Mouse (Mus musculus): ENCODE measurements around the gene Actb. TPM values are rescaled to one million over a fixed set of nuclear protein-coding genes. Genes with fewer than 3 reads are reported as not detected.

The Actb gene
- total RNA-seq, 1 experiment from 2014 or later = 8,865 TPM

DNA sequence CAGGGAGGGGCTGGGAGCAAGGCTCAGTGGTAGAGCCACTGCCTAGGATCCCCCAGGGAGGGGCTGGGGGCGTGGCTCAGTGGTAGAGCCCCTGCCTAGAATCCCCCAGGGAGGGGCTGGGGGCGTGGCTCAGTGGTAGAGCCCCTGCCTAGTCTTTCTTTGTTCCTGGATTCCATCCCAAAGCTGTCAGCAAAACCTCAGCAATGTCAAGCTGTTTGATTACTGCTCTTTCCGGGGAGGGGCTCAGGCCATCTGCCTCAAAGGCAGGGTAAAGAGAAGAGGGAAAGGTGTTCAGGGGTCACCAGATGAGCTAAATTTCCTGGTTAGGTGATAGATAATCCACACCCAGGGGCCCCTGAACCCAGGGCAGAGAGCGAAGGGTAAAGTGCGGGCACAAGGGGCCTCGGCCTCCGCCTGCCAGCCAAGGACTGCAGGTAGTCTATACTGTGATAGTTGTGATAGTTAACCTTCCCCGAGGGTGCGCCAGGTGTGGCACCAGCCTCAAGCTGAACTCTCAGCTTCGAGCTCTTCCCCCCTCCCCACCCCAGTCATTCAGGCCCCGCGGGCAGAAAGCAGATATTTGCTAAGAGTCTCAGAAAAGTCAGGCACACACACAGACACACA lies 17.9 kb upstream of the Actb start:
- ATAC-seq (ENCODE audit: extremely low read depth, insufficient number of reproducible peaks, low FRiP score, poor library complexity, severe bottlenecking) = no peak

DNA sequence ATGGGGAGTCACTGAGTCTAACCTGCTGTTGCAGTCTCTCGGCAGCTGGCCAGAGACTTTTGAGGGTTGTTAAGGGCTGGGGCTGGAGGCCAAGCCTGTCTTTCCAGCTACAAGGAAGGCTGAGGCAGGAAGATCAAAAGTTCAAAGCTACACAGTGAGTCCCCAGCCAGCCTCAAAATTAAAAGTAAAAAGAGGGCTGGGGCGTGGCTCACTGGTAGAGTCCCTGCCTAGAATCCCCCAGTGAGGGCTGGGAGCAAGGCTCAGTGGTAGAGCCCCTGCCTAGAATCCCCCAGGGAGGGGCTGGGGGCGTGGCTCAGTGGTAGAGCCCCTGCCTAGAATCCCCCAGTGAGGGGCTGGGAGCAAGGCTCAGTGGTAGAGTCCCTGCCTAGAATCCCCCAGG lies 17.2 kb upstream of the Actb start:
- ATAC-seq (ENCODE audit: extremely low read depth, insufficient number of reproducible peaks, low FRiP score, poor library complexity, severe bottlenecking) = no peak

GRCm38 (mm10) chr5:142922251-142922650 lies 15.7 kb upstream of the Actb start:
- ATAC-seq (ENCODE audit: extremely low read depth, insufficient number of reproducible peaks, low FRiP score, poor library complexity, severe bottlenecking) = no peak

GRCm38 (mm10) chr5:142921074-142921459 lies 14.5 kb upstream of the Actb start:
- peak; percentile 5; the same call in 1 of the 2 replicates for ATAC-seq (ENCODE audit: extremely low read depth, insufficient number of reproducible peaks, low FRiP score, poor library complexity, severe bottlenecking)

DNA sequence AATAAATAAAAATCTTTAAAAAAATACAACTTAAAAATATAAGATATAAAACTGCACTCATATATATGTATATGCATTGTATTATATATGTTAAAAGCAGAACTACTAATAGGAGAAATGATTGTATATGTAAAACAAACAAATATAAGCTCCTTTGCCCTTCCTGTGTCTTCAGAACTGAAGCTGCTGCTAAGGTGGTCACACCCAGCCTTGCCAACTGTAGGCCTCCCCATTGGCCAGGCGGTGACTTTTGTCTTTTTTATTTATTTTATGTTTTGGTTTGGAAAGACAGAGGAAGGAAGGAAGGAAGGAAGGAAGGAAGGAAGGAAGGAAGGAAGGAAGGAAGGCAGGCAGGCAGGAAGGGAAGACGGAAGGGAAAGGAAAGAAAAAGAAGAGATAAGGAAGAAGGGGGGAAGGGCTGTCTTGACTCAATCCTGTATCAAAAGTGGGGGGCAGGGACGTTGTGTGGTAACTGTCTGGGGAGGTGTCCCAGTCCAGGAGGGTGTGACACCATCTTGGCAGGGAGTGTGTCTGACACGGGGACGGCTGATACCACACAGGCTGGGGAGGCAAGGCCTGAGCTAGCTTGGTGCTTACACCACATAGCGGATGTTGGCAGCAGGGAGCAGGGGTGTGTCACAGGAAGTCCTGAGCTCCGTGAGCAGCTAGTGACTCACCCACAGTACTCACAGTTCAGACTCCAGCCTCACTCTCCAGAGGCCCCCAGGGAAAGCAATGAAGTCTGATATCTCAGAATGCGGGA lies 13.9 kb upstream of the Actb start:
- ATAC-seq (ENCODE audit: extremely low read depth, insufficient number of reproducible peaks, low FRiP score, poor library complexity, severe bottlenecking) = peak; percentile 98

- ATAC-seq (ENCODE audit: extremely low read depth, insufficient number of reproducible peaks, low FRiP score, poor library complexity, severe bottlenecking) = no peak
These were observed 10.8 kb upstream of the Actb start for GRCm38 (mm10) chr5:142917402-142917801.

DNA sequence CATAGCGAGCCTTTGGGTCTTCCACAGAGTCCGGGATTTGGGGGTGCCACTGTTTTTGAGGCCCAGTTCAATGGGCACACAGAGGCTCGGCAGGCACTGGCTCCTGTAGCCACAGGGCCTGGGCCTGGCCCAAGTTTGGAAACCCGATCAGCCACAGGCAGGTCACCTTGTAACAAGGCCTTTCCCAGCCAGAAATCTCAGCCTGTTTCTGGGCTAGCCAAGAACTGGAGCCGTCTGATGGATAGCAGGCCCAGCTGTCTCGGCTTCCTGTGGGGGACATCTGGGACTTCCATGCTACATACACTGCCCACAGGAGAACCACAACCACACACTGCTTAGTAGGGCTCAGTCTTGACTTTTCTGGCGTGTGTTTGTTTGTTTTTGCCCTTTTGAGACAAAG lies 10.0 kb upstream of the Actb start:
- ATAC-seq (ENCODE audit: extremely low read depth, insufficient number of reproducible peaks, low FRiP score, poor library complexity, severe bottlenecking) = no peak

- no peak for ATAC-seq (ENCODE audit: extremely low read depth, insufficient number of reproducible peaks, low FRiP score, poor library complexity, severe bottlenecking)
These were observed 8.7 kb upstream of the Actb start for GRCm38 (mm10) chr5:142915231-142915630.

GRCm38 (mm10) chr5:142912739-142913138 lies 6.2 kb upstream of the Actb start:
- ATAC-seq (ENCODE audit: extremely low read depth, insufficient number of reproducible peaks, low FRiP score, poor library complexity, severe bottlenecking) = peak; percentile 31; the same call in 1 of the 2 replicates

DNA sequence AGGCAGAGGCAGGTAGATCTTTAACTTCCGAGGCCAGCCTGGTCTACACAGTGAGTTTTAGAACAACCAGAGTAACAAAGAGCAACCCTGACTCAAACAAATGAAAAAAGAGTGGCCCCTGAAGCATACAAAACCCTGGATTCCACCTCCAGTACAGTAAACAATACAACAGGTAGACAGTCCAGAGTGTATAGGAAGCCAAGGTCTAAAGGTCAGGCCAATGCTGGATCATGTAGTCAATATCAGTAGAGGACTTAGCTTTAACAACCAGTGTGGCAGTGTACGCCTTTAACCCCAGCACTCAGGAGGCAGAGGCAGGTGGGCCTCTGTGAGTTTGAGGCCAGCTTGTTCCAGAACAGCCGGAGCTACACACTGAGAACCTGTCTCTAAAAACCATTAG lies 5.8 kb upstream of the Actb start:
- ATAC-seq (ENCODE audit: extremely low read depth, insufficient number of reproducible peaks, low FRiP score, poor library complexity, severe bottlenecking) = no peak

- no peak for ATAC-seq (ENCODE audit: extremely low read depth, insufficient number of reproducible peaks, low FRiP score, poor library complexity, severe bottlenecking)
These were observed 5.1 kb upstream of the Actb start for GRCm38 (mm10) chr5:142911629-142912028.

DNA sequence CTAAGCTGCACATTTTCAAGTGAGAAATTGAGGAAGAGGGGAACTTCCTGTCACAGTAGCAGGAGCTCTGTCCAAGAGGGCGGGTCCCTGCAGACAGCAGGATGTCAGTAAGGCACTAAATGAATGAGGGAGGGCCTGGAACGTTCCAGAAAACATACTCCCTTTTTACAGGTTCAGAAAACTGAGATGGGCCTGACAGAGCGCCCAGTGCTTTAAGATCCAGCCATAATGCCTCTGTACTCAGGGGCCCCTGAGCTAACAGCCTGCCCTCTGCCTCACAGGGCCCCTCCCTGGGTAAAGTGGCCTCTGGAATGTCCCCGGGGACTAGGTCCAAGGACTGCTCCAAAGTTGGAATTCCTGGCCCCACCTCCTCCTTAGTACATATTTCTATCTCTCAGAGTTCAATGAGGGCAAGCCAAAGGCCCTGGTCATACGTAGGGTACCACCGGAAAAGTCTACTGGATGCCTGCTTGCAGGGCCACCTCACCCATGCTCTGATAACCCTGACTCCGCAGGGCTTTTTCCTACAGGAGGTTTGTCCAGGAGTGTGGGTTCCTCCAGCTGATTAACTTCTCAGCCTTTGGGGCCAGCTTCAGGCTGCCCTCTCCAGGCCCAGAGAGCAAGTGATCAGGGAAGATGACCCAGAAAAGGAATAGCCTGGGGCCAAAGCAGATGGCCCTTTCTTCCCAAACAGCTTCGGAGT lies 3.2 kb upstream of the Actb start:
- ATAC-seq (ENCODE audit: extremely low read depth, insufficient number of reproducible peaks, low FRiP score, poor library complexity, severe bottlenecking) = no peak

GRCm38 (mm10) chr5:142908941-142909575 lies 2.5 kb upstream of the Actb start:
- ATAC-seq (ENCODE audit: extremely low read depth, insufficient number of reproducible peaks, low FRiP score, poor library complexity, severe bottlenecking) = peak; percentile 28

- no peak for ATAC-seq (ENCODE audit: extremely low read depth, insufficient number of reproducible peaks, low FRiP score, poor library complexity, severe bottlenecking)
These were observed 1.4 kb upstream of the Actb start for GRCm38 (mm10) chr5:142907803-142908559.

- no peak for ATAC-seq (ENCODE audit: extremely low read depth, insufficient number of reproducible peaks, low FRiP score, poor library complexity, severe bottlenecking)
These were observed 671 bp upstream of the Actb start for GRCm38 (mm10) chr5:142907048-142907802.

- peak; percentile 54 for ATAC-seq (ENCODE audit: extremely low read depth, insufficient number of reproducible peaks, low FRiP score, poor library complexity, severe bottlenecking)
These were observed 626 bp downstream of the Actb start for GRCm38 (mm10) chr5:142905725-142906531.

DNA sequence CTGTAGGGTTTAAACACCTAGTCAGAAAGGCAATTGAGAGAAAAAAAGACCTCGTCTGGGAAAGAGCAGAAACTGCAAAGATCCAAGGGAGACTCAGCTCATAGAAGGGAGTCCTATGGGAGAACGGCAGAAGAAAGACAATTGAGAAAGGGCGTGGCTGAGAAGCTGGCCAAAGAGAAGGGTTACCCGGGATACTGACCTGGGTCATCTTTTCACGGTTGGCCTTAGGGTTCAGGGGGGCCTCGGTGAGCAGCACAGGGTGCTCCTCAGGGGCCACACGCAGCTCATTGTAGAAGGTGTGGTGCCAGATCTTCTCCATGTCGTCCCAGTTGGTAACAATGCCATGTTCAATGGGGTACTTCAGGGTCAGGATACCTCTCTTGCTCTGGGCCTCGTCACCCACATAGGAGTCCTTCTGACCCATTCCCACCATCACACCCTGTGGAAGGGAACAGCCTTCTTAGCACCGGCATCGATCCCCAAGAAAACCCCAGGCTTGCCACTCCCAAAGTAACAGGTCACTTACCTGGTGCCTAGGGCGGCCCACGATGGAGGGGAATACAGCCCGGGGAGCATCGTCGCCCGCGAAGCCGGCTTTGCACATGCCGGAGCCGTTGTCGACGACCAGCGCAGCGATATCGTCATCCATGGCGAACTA lies 1.4 kb downstream of the Actb start:
- no peak for ATAC-seq (ENCODE audit: extremely low read depth, insufficient number of reproducible peaks, low FRiP score, poor library complexity, severe bottlenecking)
